Mouse (Mus musculus) cortical plate, adult 2 months (tissue): ENCODE data around the gene Traf3. TPM values are rescaled to one million over a fixed set of nuclear protein-coding genes. Genes with fewer than 3 reads are reported as not detected.

Experiments used
- H3K27ac ChIP-seq: fragments of 200-500 bp; 2 replicates; pipeline ENCODE4 v1.5.1; 2012; ENCODE audit warnings: low read length, control low read depth, inconsistent platforms; ENCODE audit not compliant: insufficient read depth
- H3K4me1 ChIP-seq: fragments of 200-500 bp; 2 replicates; pipeline ENCODE4 v1.6.1; 2011; ENCODE audit warnings: low read length; ENCODE audit not compliant: control insufficient read depth, insufficient read depth
- H3K4me3 ChIP-seq: fragments of 200-500 bp; 2 replicates; pipeline ENCODE4 v1.5.1; 2011; ENCODE audit warnings: mild to moderate bottlenecking, low read length, control low read depth; ENCODE audit not compliant: insufficient read depth
- CTCF ChIP-seq: fragments of 200-500 bp; IDR thresholded peaks from 2 replicates; pipeline ENCODE4 v1.5.1; 2011; ENCODE audit warnings: mild to moderate bottlenecking, control low read depth, low read length; ENCODE audit not compliant: insufficient read depth; ENCODE audit errors: extremely low read depth
- POLR2A ChIP-seq: fragments of 200-500 bp; IDR thresholded peaks from 2 replicates; pipeline ENCODE4 v1.6.1; 2011; ENCODE audit warnings: mild to moderate bottlenecking, low read length, control low read depth; ENCODE audit not compliant: insufficient read depth; ENCODE audit errors: extremely low read depth
- polyA plus RNA-seq: library from polyadenylated mRNA; depleted of rRNA; stranded (reverse); fragments of >200 nt; gene quantifications from 2 replicates; pipeline ENCODE4 v1.2.3, GENCODE M21; 2012

Gene Traf3
- polyA plus RNA-seq, 1 experiment = 31.6 TPM

GRCm38 (mm10) chr12:111276371-111276770 is 110.2 kb downstream of the Traf3 start:
- Histone ChIP-seq H3K27ac (no peak overlapping the region), H3K4me3 (no peak overlapping the region), H3K4me1 (no peaks in the 10 kb centered on the region)
- TF ChIP-seq CTCF = no peak
- TF ChIP-seq POLR2A = no peak

- H3K4me3 ChIP-seq = no peak overlapping the region
- H3K4me1 ChIP-seq = no peaks in the 10 kb centered on the region
- no peak overlapping the region for H3K27ac ChIP-seq
- no peak for TF ChIP-seq POLR2A
- no peak for TF ChIP-seq CTCF
Measured at GRCm38 (mm10) chr12:111283573-111283972, 117.4 kb downstream of the Traf3 start.

GRCm38 (mm10) chr12:111284532-111284931 is 118.4 kb downstream of the Traf3 start:
- peak overlapping the region; percentile 33; the same call in 1 of the 2 replicates for H3K4me3 ChIP-seq

GRCm38 (mm10) chr12:111293025-111293424 is 126.9 kb downstream of the Traf3 start:
- H3K4me3 ChIP-seq = no peak overlapping the region
- H3K27ac ChIP-seq = no peak overlapping the region
- no peaks in the 10 kb centered on the region for H3K4me1 ChIP-seq
- TF ChIP-seq POLR2A (no peak), CTCF (no peak)

More at GRCm38 (mm10) chr12:111284532-111284931, 118.4 kb downstream of the Traf3 start:
- TF ChIP-seq POLR2A = no peak
- no peak for TF ChIP-seq CTCF
- Histone ChIP-seq H3K27ac (no peak overlapping the region), H3K4me1 (no peaks in the 10 kb centered on the region)

GRCm38 (mm10) chr12:111301322-111302017 is 135.3 kb downstream of the Traf3 start:
- Histone ChIP-seq H3K27ac (no peak overlapping the region), H3K4me1 (no peaks in the 10 kb centered on the region), H3K4me3 (no peak overlapping the region)
- TF ChIP-seq CTCF = no peak
- no peak for TF ChIP-seq POLR2A

- no peak for TF ChIP-seq CTCF
- no peak for TF ChIP-seq POLR2A
- Histone ChIP-seq H3K4me3 (no peak overlapping the region), H3K4me1 (no peaks in the 10 kb centered on the region), H3K27ac (no peak overlapping the region)
Measured at GRCm38 (mm10) chr12:111302018-111302345, 135.8 kb downstream of the Traf3 start.

- H3K4me3 ChIP-seq = no peak overlapping the region
- no peak overlapping the region for H3K27ac ChIP-seq
- no peak for TF ChIP-seq CTCF
- no peak for TF ChIP-seq POLR2A
- H3K4me1 ChIP-seq = no peaks in the 10 kb centered on the region
Measured at GRCm38 (mm10) chr12:111303702-111304337, 137.7 kb downstream of the Traf3 start.

- H3K27ac ChIP-seq = no peak overlapping the region
- H3K4me1 ChIP-seq = no peaks in the 10 kb centered on the region
- TF ChIP-seq POLR2A (no peak), CTCF (no peak)
- H3K4me3 ChIP-seq = no peak overlapping the region
Measured at GRCm38 (mm10) chr12:111306821-111307220, 140.7 kb downstream of the Traf3 start.

GRCm38 (mm10) chr12:111309256-111309655 is 143.1 kb downstream of the Traf3 start:
- Histone ChIP-seq H3K4me1 (no peaks in the 10 kb centered on the region), H3K4me3 (no peak overlapping the region), H3K27ac (no peak overlapping the region)
- no peak for TF ChIP-seq CTCF
- no peak for TF ChIP-seq POLR2A

GRCm38 (mm10) chr12:111309931-111310330 is 143.8 kb downstream of the Traf3 start:
- no peak overlapping the region for H3K4me3 ChIP-seq
- H3K4me1 ChIP-seq = no peaks in the 10 kb centered on the region
- no peak for TF ChIP-seq POLR2A
- no peak for TF ChIP-seq CTCF
- H3K27ac ChIP-seq = no peak overlapping the region

GRCm38 (mm10) chr12:111311775-111312174 is 145.6 kb downstream of the Traf3 start:
- H3K4me1 ChIP-seq = no peaks in the 10 kb centered on the region
- H3K27ac ChIP-seq = no peak overlapping the region
- TF ChIP-seq POLR2A (no peak), CTCF (no peak)
- no peak overlapping the region for H3K4me3 ChIP-seq
